Mouse (Mus musculus) kidney, postnatal 4 days (tissue): ENCODE data around the gene Lpcat4.

ENCODE experiments used
- DNase-seq, 2 experiments: peaks; one replicate each; pipeline ENCODE4 v3.0.0; 2021; ENCODE audit warnings: mixed read lengths in 2 of 2

Lpcat4 gene

DNA sequence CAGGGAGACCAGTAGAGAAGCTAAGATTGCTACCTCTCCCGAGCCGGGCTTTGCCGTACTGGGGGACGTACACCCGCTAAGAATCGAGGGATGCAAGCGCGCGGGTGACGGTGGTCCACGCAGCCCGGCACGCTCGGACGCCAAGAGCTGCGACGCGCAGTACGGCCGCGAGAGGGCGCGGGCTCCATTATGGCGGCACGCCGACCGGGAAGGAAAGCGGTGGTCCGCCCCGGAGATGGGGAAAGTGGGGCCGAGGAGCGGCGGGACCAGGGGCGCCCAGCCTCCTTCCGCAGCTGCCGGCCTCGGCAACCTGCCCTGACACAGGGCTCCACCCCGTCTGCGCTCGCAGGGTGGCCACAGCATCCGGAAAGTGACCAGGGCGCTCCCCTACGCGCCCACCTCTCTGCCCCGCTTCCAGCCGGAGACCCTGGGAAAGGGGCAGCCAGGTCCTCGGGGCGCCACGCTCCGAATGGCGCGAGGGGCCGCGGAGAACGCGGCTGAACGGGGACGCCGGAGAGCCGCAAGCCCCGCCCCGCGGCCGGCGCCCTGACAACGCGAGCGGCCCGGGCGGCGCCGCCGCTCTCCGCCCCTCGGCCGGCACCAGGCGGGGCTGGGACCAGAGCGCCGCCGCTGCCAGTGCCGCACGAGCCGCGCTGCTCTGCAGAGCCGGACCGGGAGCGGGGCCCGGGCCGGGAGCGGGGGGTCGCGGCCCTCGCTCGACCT, at the start of gene Lpcat4:
Gene Lpcat4, plus strand, starts transcription at position 257 of the 723 bp plus-strand sequence.
- peak; percentile 94 to 95 for DNase-seq

DNA sequence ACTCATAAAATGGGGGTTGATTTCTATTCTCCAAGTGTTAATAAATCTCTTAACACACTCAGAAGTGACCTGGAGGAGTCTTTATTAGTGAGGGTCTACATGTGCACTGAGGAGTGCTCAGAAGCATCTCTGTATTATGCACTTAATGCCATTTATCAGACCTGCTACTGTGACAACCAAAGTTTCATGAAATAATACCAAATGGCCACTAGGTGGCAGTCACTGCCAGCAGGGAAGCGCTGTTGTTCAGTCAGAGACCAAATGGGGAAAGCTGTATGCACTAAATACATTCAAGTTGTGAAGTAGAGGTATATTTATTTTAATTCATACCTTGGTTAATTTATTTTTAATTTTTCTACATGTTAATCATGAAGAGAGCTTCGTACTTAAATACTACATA, 42.4 kb upstream of the Lpcat4 start:
- DNase-seq = peak; percentile 17 to 45

DNA sequence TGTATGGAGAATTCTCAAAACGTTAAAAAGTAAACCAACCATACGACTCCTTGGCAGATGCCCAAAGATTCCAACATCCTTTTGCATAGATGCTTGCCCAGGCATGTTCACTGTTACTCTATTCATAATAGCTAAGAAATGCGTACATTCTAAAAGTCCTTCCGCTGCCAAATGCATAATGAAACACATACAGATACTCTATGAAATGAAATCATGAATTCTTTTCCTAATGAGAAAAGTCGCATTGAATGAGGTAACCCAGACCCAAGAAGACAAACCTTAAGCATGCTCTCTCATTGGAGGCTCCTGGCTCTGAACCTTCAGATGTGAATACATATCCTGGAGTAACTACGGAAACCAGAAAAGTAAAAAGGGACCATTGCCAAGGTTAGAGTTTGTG, 36.2 kb upstream of the Lpcat4 start:
- peak in 1 of 2 experiments; percentile 5 for DNase-seq

DNA sequence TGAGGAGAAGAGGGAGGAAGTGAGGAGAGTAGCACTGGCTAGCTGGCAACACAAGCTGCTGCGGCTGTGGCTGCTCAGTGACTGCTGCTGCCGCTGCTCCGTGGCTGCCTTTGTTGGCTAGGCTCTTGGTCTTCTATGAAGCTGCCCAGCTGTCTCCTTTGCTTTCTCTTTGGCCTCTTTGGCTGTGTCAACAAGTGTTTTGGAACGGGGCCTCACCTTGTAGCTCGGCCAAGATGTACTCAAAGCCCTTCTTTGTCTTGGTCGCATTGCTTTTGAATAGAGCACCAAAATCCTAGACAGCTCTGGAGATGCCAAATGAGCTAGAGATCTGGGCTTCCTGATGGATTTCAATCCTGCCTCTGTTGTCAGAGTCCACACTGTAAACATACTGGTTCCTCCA, 29.1 kb upstream of the Lpcat4 start:
- peak; percentile 13 to 40 for DNase-seq

DNA sequence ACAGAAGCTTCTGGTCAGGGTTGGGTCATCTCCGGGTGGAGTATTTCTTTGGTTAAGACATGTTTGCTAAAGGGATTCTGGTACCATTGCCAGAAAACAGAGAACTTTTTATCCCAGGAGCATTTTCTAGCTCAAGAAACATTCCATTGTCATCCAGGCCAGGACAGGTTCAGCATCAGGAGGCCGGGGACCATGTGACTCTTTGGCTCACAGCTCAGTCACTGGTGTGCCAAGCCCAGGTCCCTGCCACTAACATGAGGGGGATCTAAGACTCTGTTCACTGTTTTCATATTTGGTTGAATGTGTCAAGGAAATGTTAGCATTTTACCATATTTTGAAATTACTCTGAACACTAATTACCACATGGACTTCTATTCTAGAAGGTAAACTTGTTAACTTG, 28.6 kb upstream of the Lpcat4 start:
- DNase-seq = no peak

DNA sequence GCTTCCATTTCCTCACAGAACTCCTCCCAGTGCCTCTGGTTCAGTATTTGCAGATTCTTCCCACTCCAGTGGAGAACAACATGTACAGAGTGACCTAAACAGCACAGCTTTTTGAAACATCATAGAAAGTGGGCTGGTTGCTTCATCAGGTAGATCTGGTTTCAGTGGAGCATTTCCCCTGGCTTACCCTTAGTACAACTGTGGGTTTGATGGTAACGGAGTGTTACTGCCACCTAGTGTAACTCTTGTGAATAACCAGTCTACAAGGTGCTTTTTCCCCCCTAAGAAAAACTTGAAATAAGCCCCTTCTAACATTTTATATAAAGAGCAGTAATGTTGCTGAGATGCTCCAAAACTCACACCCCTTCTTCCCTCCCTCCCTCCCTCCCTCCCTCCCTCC, 23.3 kb upstream of the Lpcat4 start:
- peak in 1 of 2 experiments; percentile 9 for DNase-seq

DNA sequence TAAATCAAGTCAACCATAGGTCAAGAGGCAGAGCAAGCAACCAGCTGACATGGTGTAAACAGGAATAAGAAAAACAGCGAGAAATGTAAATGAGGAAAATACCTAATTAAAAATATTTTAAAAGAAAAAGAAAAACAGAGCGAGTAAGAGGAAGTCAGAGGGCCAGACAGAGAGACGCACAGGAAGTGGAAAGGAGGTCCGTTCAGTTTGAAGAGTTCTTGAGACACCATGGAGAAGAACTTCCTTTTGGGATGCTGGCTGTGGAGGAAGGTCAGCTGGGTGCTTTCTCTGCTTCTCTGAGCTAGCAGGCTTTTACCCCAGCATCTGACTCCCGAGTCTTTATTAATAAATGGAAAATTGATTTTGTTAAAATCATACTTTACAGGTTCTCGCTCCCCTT, 21.7 kb upstream of the Lpcat4 start:
- DNase-seq = no peak

DNA sequence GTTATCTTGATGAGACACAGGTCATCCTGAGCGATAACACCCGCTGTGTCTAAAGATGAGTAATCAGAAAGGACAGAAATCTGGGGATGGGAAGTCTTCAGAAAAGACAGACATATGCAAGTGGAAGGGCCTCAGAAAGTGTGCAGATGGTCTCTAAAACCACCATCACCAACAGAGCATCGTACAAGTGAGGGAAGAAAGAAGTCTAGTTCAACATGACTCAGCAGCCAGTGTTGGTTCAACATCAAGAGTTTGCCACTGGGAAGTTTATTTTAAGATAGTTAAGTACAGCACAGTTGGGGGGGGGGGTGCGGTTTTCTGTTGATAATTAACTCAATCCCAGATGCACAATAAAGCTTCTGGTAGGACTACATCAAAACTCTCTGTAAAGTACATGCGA, 18.4 kb upstream of the Lpcat4 start:
- DNase-seq = no peak

DNA sequence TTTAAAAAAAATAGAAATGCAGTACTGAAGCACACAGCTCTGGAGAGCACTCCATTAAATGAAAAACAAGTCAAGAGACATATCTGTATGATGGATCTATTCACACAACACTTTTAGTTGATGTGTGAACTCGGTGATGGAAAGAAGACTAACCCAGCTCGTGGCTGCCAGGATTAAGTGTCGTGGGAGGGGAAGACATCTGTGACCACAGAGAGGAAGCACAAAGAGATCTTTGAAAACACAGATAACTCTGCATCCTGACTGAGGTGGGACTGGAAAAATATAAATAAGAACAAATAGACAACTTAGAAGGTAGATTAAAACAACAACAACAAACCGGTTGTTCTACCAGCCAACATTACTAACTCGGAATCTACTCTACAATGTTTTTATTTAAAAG, 16.7 kb upstream of the Lpcat4 start:
- no peak for DNase-seq

DNA sequence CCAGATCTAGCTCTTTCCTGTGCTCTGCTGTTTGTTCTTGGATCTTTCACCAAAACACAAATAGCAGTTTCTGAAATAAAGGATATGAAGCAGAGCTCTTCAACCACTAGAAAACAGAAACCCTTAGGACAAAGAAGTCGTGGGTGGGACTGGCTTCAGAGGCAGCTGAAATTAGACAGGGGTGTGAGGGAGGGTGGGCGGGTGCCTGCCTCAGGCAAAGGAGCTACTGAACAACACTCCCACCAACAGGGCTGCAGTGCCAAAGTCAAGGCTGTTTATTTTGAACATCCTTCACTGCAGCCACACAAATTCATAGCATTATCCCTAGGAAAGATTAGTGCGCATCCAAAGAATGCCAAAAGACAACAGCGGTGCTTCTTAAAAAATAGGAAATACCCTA, 14.9 kb upstream of the Lpcat4 start:
- DNase-seq = no peak

DNA sequence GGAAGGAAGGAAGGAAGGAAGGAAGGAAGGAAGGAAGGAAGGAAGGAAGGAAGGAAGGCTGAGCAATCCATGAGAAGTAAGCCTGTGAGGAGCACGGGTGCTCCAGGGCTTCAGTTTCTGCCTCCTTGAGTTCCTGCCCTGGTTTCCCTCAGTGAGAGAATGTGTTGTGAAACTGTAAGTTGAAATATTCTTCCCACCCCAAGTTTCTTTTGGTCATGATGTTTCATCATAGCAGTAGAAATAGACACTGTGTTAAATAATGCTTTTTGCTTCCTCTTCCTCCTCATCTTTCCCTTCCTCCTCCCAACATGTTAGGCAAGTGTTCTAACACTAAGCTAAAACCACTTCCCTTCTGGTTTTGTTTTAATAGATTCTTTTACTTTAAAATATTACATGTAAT, 6.6 kb upstream of the Lpcat4 start:
- DNase-seq = no peak

DNA sequence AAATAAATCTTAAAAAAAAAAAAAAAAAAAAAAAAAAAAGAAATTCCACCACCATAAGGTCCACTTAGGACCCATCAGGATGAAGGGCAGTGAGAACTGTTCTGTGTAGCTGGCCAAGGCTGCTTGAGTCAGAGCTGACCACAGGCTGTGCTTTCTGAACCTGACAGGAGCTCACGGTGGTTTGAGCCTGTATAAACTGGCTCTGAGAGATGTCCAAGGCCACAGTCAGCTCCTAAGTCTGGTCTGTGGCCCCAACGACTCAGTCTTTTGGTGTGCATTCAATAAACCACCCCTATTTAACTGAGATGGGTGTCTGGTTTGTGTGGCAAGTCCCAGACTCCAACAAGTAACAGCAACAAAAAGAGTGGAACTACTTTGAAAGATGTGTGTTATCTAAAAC, 2.6 kb upstream of the Lpcat4 start:
- DNase-seq = no peak

DNA sequence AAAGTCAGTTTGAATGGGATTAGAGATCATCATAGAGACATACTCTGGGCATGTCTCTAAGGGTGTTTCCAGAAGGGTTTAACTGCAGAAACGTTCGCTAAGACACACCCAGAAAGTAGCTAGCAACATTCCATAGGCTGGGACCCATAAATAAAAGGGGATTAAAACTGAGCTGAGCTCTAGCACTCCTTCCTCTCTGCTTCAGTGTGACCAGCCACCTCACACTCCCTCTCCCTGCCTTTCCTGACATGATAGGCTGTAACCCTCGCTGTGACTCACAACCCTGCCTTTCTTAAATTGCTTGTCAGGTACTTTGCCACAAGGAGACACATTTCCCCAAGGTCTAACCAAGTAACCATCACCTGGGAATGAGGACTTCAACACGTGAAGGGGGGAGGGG, 1.3 kb upstream of the Lpcat4 start:
- DNase-seq = no peak

DNA sequence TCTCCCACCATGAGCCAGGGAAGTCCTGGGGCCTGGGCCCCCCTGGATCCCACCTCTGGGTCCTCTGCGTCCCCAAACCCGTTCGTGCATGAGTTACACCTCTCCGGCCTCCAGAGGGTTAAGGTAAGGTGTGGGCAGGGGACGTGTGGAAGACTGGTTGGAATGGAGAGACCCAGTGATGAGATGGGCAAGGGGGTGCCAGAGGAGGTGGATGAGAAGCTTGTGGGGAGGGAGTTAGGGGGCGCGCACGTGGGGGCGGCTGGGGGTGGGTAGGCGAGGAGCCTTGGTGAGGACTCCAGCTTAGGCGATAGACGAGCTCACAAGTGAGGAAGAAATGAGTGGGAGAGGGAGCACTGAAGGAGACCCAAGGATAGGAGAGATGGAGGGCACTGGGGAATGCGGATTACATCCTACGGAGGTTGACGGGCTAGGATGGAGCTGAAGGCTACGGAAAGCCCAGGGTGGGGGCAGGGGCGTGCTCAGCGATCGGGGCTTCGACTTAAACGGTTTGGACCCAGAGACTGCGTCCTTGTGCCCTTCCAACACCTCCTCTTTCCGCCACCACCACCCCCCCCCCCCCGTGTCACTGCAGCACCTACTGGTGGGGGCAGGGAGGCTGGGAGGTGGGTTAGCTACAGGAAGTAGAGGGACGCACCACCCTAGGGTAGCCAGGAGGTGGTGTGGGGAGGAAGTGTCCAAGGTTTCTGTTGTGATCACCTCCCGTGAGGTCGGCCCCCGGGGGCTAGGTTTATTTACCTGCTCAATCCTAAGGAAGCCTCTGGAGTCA, 860 bp downstream of the Lpcat4 start:
- DNase-seq = peak; percentile 37 to 58

DNA sequence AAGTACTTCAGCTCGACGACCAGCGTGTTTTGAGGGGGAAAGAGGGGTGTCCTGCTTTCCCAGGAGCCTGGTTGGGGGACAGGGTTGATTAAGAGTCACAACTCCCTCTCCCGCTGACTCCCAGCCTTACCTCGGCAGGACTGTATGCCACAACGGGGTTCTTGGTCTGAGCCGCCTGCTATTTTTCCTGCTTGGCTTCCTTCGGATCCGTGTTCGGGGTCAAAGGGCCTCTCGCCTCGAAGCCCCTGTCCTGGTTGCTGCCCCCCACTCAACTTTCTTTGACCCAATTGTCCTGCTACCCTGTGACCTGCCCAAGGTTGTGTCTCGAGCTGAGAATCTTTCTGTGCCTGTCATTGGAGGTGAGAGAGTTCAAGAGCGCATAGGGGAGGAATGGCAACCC, 2.5 kb downstream of the Lpcat4 start:
- DNase-seq = no peak

DNA sequence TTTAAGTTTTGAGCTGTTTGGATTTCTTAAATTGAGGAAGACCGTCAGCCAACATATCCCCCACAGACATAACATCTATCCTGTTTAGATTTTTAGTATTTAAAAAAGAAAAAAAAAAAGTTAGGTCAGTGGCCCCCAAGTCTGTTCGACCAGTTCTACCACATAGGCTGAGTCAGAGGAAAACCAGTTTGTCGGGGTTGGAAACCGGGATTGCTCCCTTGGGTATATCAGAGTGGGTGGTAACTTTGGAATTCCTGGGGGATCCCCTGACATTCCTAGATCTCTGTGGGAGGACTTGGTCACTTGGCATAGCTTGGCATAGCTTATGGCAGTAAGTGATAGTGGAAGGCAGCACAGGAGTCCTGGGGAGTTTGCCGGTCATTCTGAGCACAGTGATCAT, 6.0 kb downstream of the Lpcat4 start:
- DNase-seq = no peak

DNA sequence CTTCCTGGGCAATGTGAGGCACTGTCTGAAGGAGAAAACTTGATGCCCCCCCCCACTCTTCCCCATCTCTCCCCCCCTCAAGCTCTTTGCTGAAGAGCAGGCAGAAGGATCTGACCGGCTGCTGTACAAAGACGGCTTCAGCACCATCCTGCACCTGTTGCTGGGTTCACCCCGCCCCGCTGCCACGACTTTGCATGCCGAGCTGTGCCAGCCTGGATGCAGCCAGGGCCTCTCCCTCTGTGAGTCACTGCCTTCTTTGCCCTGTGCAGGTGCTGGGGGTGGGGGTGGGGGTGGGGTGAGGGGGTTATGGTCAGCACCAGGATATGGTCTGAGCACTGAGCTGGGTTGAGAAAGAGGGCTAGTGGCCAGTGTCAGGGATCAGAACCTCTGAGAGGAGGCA, 6.9 kb downstream of the Lpcat4 start:
- no peak for DNase-seq

DNA sequence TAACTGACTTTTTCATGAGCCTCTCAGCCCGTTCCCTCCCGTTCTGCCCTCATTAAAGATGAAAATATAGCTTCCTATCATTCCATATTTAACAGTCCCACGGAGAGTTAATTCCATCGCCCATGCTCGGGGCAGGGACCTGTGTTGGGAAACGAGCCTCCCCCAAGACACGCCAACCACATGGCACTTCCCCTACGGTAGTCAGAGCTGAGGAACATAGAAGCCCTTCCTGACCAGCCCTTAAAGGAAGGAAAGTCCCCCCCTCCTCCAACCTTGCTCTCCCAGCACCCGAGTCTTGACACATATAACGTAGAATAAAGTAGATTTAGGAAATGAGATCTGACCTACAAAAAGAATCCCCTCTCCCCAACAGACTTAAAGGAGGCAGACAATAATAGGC, 8.1 kb downstream of the Lpcat4 start:
- DNase-seq = no peak

DNA sequence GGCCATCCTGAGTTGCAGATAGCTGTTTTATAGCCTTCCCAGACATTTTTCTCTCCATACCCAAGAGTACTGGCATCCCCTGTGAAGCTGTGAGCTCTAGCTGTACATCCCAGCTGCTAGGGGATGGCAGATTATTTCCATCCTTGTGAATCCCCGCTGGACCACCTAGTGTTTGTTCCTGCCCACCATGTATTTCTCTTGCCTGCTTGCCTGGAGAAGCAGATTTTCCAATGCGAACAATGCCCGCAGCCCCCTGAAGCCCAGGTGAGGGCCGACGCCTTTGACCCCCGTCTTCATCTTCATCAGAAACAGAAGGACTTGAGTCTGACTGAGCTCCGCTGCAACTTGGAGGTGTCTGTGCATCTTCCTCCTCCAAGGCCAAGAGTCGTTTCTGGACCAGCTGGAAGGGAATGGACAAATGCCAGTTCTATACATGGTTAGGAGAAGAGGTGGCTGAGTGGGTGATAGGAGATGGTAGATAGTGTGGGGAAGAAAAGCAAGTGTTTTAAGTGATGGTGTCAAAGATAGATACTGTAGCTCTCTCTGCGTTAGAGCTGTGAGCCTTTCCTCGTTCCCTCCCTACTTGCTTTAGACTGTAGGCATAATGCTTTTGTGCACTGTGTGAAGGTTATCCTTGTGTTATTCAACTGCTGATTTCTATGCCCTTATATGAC, 10.6 kb downstream of the Lpcat4 start:
- DNase-seq = no peak

DNA sequence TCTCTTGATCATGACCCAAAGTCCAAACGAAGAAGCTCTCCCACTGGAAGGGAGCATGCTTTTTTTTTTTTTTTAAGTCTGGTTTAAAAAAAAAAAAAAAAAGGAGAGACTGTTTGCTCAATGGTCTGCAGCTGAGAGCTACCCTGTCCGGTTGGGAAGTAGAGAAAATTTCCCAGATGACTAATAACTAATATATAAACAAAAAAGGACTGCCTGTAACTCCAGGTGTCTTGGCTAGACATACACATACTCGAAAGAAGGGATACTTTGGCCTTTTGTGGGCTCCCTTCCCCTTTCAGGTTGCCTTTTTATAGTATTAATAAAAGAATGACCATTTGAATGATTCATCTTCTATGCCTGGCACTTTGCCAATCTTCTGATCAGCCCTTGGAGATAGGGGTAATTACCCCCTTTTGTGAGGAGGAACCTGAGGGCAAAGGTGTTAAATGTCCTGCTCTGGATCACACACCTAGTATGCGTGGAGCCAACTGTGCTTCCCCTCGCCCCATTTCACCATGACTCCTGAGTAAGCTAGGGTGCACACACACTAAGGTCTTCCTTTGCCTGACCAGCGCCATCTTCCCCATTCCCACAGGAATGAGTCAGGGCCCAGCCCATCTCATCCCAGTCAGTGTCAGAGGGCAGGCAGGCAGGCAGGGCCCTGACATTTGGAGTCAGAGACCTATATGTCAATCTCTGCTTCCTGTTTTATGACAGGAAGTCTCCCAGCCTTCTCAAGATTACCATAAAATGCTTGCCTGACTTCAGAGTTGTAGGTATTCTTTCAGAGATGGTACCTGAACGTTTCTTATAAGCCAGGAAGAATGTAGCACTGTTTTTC, 15.6 kb downstream of the Lpcat4 start:
- no peak for DNase-seq

DNA sequence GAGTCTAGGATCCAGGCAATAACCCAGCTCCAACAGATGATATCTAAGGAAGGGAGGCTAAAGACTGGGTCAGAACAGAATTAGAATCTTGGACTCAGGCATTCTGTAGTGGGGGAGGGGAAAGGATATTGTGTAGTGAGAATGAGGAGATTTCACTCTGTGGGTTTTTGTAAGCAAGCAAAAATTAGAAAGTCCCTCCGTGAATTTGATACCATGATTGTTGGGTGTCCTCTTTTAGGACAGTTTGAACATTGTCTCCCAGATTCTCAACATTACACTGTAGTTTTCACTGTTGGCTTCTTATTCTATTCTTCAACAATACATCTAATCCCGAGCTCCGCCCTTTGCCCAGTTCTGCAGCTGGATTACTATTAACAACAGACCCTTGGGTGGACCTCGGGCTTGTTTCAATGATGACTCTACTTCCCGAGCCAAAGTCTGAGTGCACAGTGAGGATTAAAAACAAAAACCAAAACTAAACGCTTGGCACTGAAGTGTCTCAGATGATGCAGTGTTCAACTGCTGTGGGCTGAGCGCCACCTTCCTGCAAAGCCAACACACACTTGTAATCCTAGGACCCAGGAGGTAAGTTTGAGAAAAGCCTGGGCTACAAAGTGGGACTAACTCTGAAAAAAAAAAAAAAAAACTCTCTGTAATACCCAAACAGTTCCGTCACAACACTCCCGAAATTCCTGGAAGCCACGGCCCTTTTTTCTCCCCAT, 20.1 kb downstream of the Lpcat4 start, which contains the start of gene Nutm1:
Gene Nutm1, minus strand, starts transcription at position 51 of the 722 bp plus-strand sequence.
- peak in 1 of 2 experiments; percentile 27 for DNase-seq
